ENCODE assay signal across 9 mouse cellular contexts in the genomic region with DNA sequence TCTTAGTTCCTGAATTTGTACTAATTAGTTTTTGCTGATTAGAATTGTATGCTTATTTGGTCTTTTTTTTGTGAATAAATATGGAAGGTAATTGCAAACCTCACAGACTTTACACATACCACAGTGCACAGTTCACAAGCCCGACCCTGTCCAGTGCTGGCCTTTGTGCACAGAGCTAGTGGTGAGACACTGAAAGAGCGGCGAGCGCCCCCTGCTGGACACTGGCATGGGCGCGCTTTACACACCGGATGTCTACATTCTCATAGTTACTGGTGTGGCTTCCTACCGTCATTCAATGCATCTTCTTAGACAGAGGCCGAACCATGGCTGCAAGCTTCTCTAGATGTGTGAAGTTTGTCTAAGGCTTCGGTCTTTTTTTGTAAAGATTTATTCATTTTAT. TPM values are rescaled to one million over a fixed set of nuclear protein-coding genes. Genes with fewer than 3 reads are reported as not detected.
DNase-seq lines count a peak whose midpoint lies in the region; ATAC-seq and TF ChIP-seq lines count a peak whose summit lies in the region.
"Had no signal": no experiment of that assay in that cellular context is flagged by ENCODE, and none has a peak within 500 bp of the region (broad histone marks: within the 10 kb centered on the region; RNA-seq: fewer than 3 reads in every experiment).

No protein-coding gene starts in this region.

- no peak for TF ChIP-seq POLR2A in bone marrow, adult 2 months (IDR thresholded peaks at IDR 0.05; ENCODE audit: borderline replicate concordance, control insufficient read depth, low read depth, low read length)

- peaks cover 35% of the 10 kb centered on the region for H3K27me3 ChIP-seq in embryonic facial prominence, embryonic 15.5 days
- H3K27me3 ChIP-seq in heart, embryonic 12.5 days (replicated peaks): peaks cover 13% of the 10 kb centered on the region; the same call in 1 of the 2 replicates
- H3K27me3 ChIP-seq in liver, embryonic 11.5 days (replicated peaks; ENCODE audit: control insufficient read depth, insufficient read depth, low read length): peaks cover 38% of the 10 kb centered on the region
- no peaks in the 10 kb centered on the region for H3K27me3 ChIP-seq in splenic B cell, adult 2 months (ENCODE audit: control insufficient read depth, insufficient read depth, low read length, poor library complexity, severe bottlenecking)

- no peak overlapping the region for H3K9ac ChIP-seq in embryonic facial prominence, embryonic 15.5 days
- no peak overlapping the region for H3K9ac ChIP-seq in heart, embryonic 12.5 days
- H3K9ac ChIP-seq in liver, embryonic 11.5 days (ENCODE audit: low read depth, low read length): no peak overlapping the region

- no peaks in the 10 kb centered on the region for H3K36me3 ChIP-seq in embryonic facial prominence, embryonic 15.5 days
- no peaks in the 10 kb centered on the region for H3K36me3 ChIP-seq in heart, embryonic 12.5 days
- H3K36me3 ChIP-seq in liver, embryonic 11.5 days (ENCODE audit: control insufficient read depth, insufficient read depth, low read length): no peaks in the 10 kb centered on the region
- no peaks in the 10 kb centered on the region for H3K36me3 ChIP-seq in splenic B cell, adult 2 months (ENCODE audit: control insufficient read depth, insufficient read depth, low read length, poor library complexity, severe bottlenecking)

- no peak overlapping the region for H3K4me2 ChIP-seq in embryonic facial prominence, embryonic 15.5 days (replicated peaks)
- no peak overlapping the region for H3K4me2 ChIP-seq in heart, embryonic 12.5 days
- no peak overlapping the region for H3K4me2 ChIP-seq in liver, embryonic 11.5 days

- no peaks in the 10 kb centered on the region for H3K4me1 ChIP-seq in bone marrow, adult 2 months (ENCODE audit: control insufficient read depth, insufficient read depth, low read length)
- peaks cover 26% of the 10 kb centered on the region for H3K4me1 ChIP-seq in embryonic facial prominence, embryonic 15.5 days
- H3K4me1 ChIP-seq in heart, embryonic 12.5 days (replicated peaks): peaks cover 41% of the 10 kb centered on the region
- H3K4me1 ChIP-seq in liver, embryonic 11.5 days (replicated peaks; ENCODE audit: control insufficient read depth, insufficient read depth, low read length): peaks cover 6% of the 10 kb centered on the region; the same call in 1 of the 2 replicates

- H3K27ac ChIP-seq in bone marrow, adult 2 months (ENCODE audit: control insufficient read depth, insufficient read depth, low read depth, low read length, poor library complexity): no peak overlapping the region
- no peak overlapping the region for H3K27ac ChIP-seq in embryonic facial prominence, embryonic 15.5 days (replicated peaks)
- H3K27ac ChIP-seq in heart, embryonic 12.5 days (ENCODE audit: poor library complexity, severe bottlenecking): no peak overlapping the region
- no peak overlapping the region for H3K27ac ChIP-seq in liver, embryonic 11.5 days (ENCODE audit: low read depth, low read length)

- peak; percentile 81 for ATAC-seq in embryonic facial prominence, embryonic 15.5 days (ENCODE audit: insufficient number of reproducible peaks, low FRiP score, low TSS enrichment, low read depth)
- ATAC-seq in heart, embryonic 12.5 days (ENCODE audit: insufficient number of reproducible peaks, low FRiP score): peak; percentile 50
- peak; percentile 78 for ATAC-seq in liver, embryonic 11.5 days (replicated peaks; ENCODE audit: low FRiP score)

- peak; percentile 95 for TF ChIP-seq CTCF in bone marrow, adult 2 months (IDR thresholded peaks at IDR 0.05; ENCODE audit: control insufficient read depth, insufficient read depth, low read length)

- H3K9me3 ChIP-seq in embryonic facial prominence, embryonic 15.5 days (replicated peaks): no peaks in the 10 kb centered on the region
- H3K9me3 ChIP-seq in heart, embryonic 12.5 days (replicated peaks): no peaks in the 10 kb centered on the region
- H3K9me3 ChIP-seq in liver, embryonic 11.5 days (ENCODE audit: control insufficient read depth, low read length): no peaks in the 10 kb centered on the region

- 11% methylated on average over 10 of the region's 10 CpGs for WGBS in bone marrow, adult 2 months
- 10% methylated on average over 10 of the region's 10 CpGs for WGBS in embryonic facial prominence, embryonic 15.5 days
- WGBS in heart, embryonic 12.5 days: 12% methylated on average over 10 of the region's 10 CpGs
- WGBS in liver, embryonic 11.5 days: 12% methylated on average over 10 of the region's 10 CpGs

- H3K4me3 ChIP-seq in bone marrow, adult 2 months (replicated peaks; ENCODE audit: control insufficient read depth, low read depth, low read length): no peak overlapping the region
- no peak overlapping the region for H3K4me3 ChIP-seq in embryonic facial prominence, embryonic 15.5 days (replicated peaks)
- no peak overlapping the region for H3K4me3 ChIP-seq in heart, embryonic 12.5 days
- no peak overlapping the region for H3K4me3 ChIP-seq in liver, embryonic 11.5 days (ENCODE audit: low read depth, low read length)
- H3K4me3 ChIP-seq: erythroblast, embryonic 14.5 days had no signal

- peak; percentile 71 for DNase-seq in CD4-positive helper T cell, adult 2 months (ENCODE audit: low read depth, low spot score)
- peak; percentile 90 for DNase-seq in kidney, postnatal 10 days
- peak; percentile 85 for DNase-seq in liver, embryonic 11.5 days (ENCODE audit: low spot score)
- peak; percentile 61 to 70 for DNase-seq in natural killer cell, adult 2 months (ENCODE audit: low spot score in 2 of 2)
- peak; percentile 75 for DNase-seq in splenic B cell, adult 2 months (ENCODE audit: low read depth, low spot score)

RNA-seq across cellular contexts. Expression of a gene that starts 51.8 kb away (rescaled TPM):
- 11.6 and 16.5 TPM in 2 replicates for polyA plus RNA-seq in bone marrow, adult 2 months (2011; ENCODE audit: insufficient read depth, insufficient read length, low replicate concordance, missing spikeins)
- 17.8 and 18.8 TPM in 2 replicates for polyA plus RNA-seq in embryonic facial prominence, embryonic 15.5 days (2015; fragmentation: Nextera tagmentation; extraction: Ambion mirVana)
- 16.4 and 17.8 TPM in 2 replicates for polyA plus RNA-seq in heart, embryonic 12.5 days (2016; fragmentation: Nextera tagmentation; extraction: Ambion mirVana)
- 17.1 and 20.7 TPM in 2 replicates for polyA plus RNA-seq in liver, embryonic 11.5 days (2014; fragmentation: Nextera tagmentation; extraction: Ambion mirVana)
